Mouse (Mus musculus) midbrain, postnatal 0 days (tissue): ENCODE data around the gene 4931414P19Rik. TPM values are rescaled to one million over a fixed set of nuclear protein-coding genes. Genes with fewer than 3 reads are reported as not detected.
A peak's percentile ranks its signal among the peaks of the same experiment; 100 is the strongest.

Experiments used
- ATAC-seq: fragments of 200-750 bp; cut with Nextera tagmentation; 2 replicates; pipeline ENCODE4 v1.8.0; 2017; ENCODE audit warnings: moderate number of reproducible peaks, mild to moderate bottlenecking, moderate TSS enrichment, moderate library complexity; ENCODE audit not compliant: low FRiP score
- DNase-seq: peaks from one replicate; pipeline ENCODE4 v3.0.0-alpha.2; 2015; ENCODE audit warnings: low spot score
- H3K27ac ChIP-seq: fragments of 300-500 bp; sonication (generic); 2 replicates; pipeline ENCODE4 v1.5.1; 2014; ENCODE audit warnings: low read depth, mild to moderate bottlenecking, low read length, mixed read lengths
- H3K27me3 ChIP-seq: fragments of 300-500 bp; sonication (generic); 2 replicates; pipeline ENCODE4 v1.6.1; 2014; ENCODE audit warnings: low read length, control low read depth, mixed read lengths; ENCODE audit not compliant: insufficient read depth
- H3K36me3 ChIP-seq: fragments of 300-500 bp; sonication (generic); 2 replicates; pipeline ENCODE4 v1.6.1; 2014; ENCODE audit warnings: low read length, control low read depth, mixed read lengths; ENCODE audit not compliant: insufficient read depth
- H3K4me1 ChIP-seq: fragments of 300-500 bp; sonication (generic); 2 replicates; pipeline ENCODE4 v1.6.1; 2014; ENCODE audit warnings: mild to moderate bottlenecking, control low read depth, antibody characterized with exemption, low read length, mixed read lengths; ENCODE audit not compliant: insufficient read depth
- H3K4me2 ChIP-seq: fragments of 300-500 bp; sonication (generic); 2 replicates; pipeline ENCODE4 v1.6.1; 2014; ENCODE audit warnings: low read depth, mild to moderate bottlenecking, low read length, mixed read lengths; ENCODE audit not compliant: poor library complexity, severe bottlenecking
- H3K4me3 ChIP-seq: fragments of 300-500 bp; sonication (generic); 2 replicates; pipeline ENCODE4 v1.5.1; 2014; ENCODE audit warnings: low read depth, mild to moderate bottlenecking, low read length, moderate library complexity
- H3K9ac ChIP-seq: fragments of 300-500 bp; sonication (generic); replicated peaks from 2 replicates; pipeline ENCODE4 v1.6.1; 2014; ENCODE audit warnings: mild to moderate bottlenecking, low read length, moderate library complexity, mixed read lengths; ENCODE audit not compliant: poor library complexity, severe bottlenecking
- H3K9me3 ChIP-seq: fragments of 300-500 bp; sonication (generic); 2 replicates; pipeline ENCODE4 v1.6.1; 2016; ENCODE audit warnings: low read length, control low read depth
- CTCF ChIP-seq: IDR thresholded peaks from 2 replicates; pipeline ENCODE4 v1.5.1; 2016; ENCODE audit warnings: antibody characterized with exemption, mild to moderate bottlenecking
- WGBS: fragments of 180-500 bp; shearing (Covaris S2); extraction: QIAGEN DNeasy Blood & Tissue Kit; methylation state at CpG from one replicate; pipeline ENCODE4 v1.1.7; 2014; 5-methylcytosine and 5-hydroxymethylcytosine counted together
- polyA plus RNA-seq: library from polyadenylated mRNA; unstranded; fragments of >200 nt; fragmentation: Nextera tagmentation; extraction: Ambion mirVana; gene quantifications from 2 replicates; pipeline ENCODE4 v1.2.1, GENCODE M21; 2015
- total RNA-seq: library from RNA; depleted of rRNA; stranded (reverse); fragments of >200 nt; gene quantifications from 2 replicates; pipeline ENCODE4 v1.2.3, GENCODE M21; 2014

Gene 4931414P19Rik
- total and polyA plus RNA-seq, 2 experiments from 2014 or later, result 2.2 to 4.6 TPM

- H3K9me3 ChIP-seq, result no peaks in the 10 kb centered on the region
- TF ChIP-seq CTCF, result no peak
- no peak overlapping the region for H3K4me3 ChIP-seq
- no peaks in the 10 kb centered on the region for H3K36me3 ChIP-seq
- no peaks in the 10 kb centered on the region for H3K27me3 ChIP-seq
- no peak for DNase-seq
- no peaks in the 10 kb centered on the region for H3K4me1 ChIP-seq
- ATAC-seq, result no peak
- WGBS, result 91% methylated on average over 16 of the region's 16 CpGs
- H3K27ac ChIP-seq, result no peak overlapping the region
- H3K4me2 ChIP-seq, result no peak overlapping the region
- no peak overlapping the region for H3K9ac ChIP-seq
These were observed 14.7 kb downstream of the 4931414P19Rik start for GRCm38 (mm10) chr14:54591056-54591455.

GRCm38 (mm10) chr14:54583681-54584338, 22.0 kb downstream of the 4931414P19Rik start:
- Histone ChIP-seq H3K4me1 (no peaks in the 10 kb centered on the region), H3K36me3 (peaks cover 5% of the 10 kb centered on the region; the same call in 1 of the 2 replicates), H3K4me2 (no peak overlapping the region), H3K27ac (no peak overlapping the region), H3K9me3 (no peaks in the 10 kb centered on the region), H3K9ac (no peak overlapping the region), H3K27me3 (no peaks in the 10 kb centered on the region), H3K4me3 (no peak overlapping the region)
- 0 out of 2 replicates have a peak, but pooled peaks have one; percentile 44 for ATAC-seq
- DNase-seq, result peak; percentile 63
- 43% methylated on average over 7 of the region's 7 CpGs for WGBS
- TF ChIP-seq CTCF, result peak; percentile 76

- no peak for TF ChIP-seq CTCF
- H3K4me1 ChIP-seq, result no peaks in the 10 kb centered on the region
- H3K4me3 ChIP-seq, result no peak overlapping the region
- no peak overlapping the region for H3K9ac ChIP-seq
- ATAC-seq (no peak), DNase-seq (no peak)
- H3K36me3 ChIP-seq, result peaks cover 5% of the 10 kb centered on the region; the same call in 1 of the 2 replicates
- WGBS, result 93% methylated on average over 9 of the region's 9 CpGs
- H3K27ac ChIP-seq, result no peak overlapping the region
- H3K9me3 ChIP-seq, result no peaks in the 10 kb centered on the region
- no peak overlapping the region for H3K4me2 ChIP-seq
- H3K27me3 ChIP-seq, result no peaks in the 10 kb centered on the region
These were observed 23.3 kb downstream of the 4931414P19Rik start for GRCm38 (mm10) chr14:54582536-54582935.

GRCm38 (mm10) chr14:54579638-54580037, 26.2 kb downstream of the 4931414P19Rik start:
- no peak overlapping the region for H3K4me3 ChIP-seq
- TF ChIP-seq CTCF, result no peak
- peaks cover under 1% of the 10 kb centered on the region; the same call in 1 of the 2 replicates for H3K36me3 ChIP-seq
- no peak overlapping the region for H3K4me2 ChIP-seq
- ATAC-seq, result no peak
- H3K27me3 ChIP-seq, result peaks cover 23% of the 10 kb centered on the region
- no peak for DNase-seq
- H3K4me1 ChIP-seq, result 0 out of 2 replicates have a peak, but pooled peaks cover 4% of the 10 kb centered on the region
- no peaks in the 10 kb centered on the region for H3K9me3 ChIP-seq
- H3K9ac ChIP-seq, result no peak overlapping the region
- H3K27ac ChIP-seq, result no peak overlapping the region
- 89% methylated on average over 7 of the region's 7 CpGs for WGBS

GRCm38 (mm10) chr14:54578063-54578462, 27.7 kb downstream of the 4931414P19Rik start:
- Histone ChIP-seq H3K4me2 (peak overlapping the region; percentile 83), H3K9me3 (no peaks in the 10 kb centered on the region), H3K27ac (peak overlapping the region; percentile 63; the same call in 1 of the 2 replicates), H3K9ac (peak overlapping the region; percentile 39; the same call in 1 of the 2 replicates), H3K36me3 (no peaks in the 10 kb centered on the region), H3K4me1 (0 out of 2 replicates have a peak, but pooled peaks cover 4% of the 10 kb centered on the region), H3K4me3 (peak overlapping the region; percentile 52), H3K27me3 (peaks cover 36% of the 10 kb centered on the region)
- WGBS, result 1% methylated on average over 10 of the region's 10 CpGs
- peak; percentile 75 for TF ChIP-seq CTCF
- ATAC-seq (no peak), DNase-seq (peak; percentile 53)
